Mouse (Mus musculus) E14TG2a.4 (cell line): ENCODE measurements around the gene Wwox.

Source experiments
- CTCF ChIP-seq: conservative IDR thresholded peaks from 2 replicates; pipeline ENCODE4 v1.5.1; 2014; ENCODE audit warnings: low read length
- NANOG ChIP-seq: IDR thresholded peaks from 2 replicates; pipeline ENCODE4 v1.6.1; 2014; ENCODE audit warnings: borderline replicate concordance, low read length, mixed read lengths

DNA sequence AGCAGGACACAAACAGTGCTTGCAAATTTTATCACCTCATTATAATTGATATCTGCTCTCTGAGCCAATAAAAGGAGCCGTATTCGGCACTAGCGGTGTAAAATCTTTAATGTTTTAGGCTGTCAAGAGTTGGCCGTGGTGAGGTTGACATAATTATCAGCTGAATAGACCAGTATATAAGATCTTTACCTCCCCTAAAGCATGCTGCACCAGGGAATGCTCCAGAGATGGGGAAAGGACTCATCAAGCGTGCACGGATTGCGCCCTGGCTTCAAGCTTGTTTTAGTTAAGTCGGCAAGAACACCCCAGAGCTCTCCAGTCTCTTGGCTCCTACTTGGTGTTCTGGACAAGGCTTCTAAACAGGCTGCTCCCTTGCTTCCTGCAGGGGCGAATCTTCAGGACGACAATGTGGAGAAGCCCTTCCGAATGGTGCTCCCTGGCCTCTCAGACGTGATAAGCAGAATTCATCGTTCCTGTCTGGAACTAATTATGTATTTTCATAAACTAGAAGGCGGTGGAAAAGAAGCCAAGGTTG is 760.2 kb downstream of the Wwox start:
- TF ChIP-seq CTCF (no peak), NANOG (no peak)
